Mouse (Mus musculus): Measurements from ENCODE around the gene Osbp. TPM values are rescaled to one million over a fixed set of nuclear protein-coding genes. Genes with fewer than 3 reads are reported as not detected.

The Osbp gene
- total RNA-seq, 2 experiments from 2014 or later = 51.3 to 52.5 TPM

DNA sequence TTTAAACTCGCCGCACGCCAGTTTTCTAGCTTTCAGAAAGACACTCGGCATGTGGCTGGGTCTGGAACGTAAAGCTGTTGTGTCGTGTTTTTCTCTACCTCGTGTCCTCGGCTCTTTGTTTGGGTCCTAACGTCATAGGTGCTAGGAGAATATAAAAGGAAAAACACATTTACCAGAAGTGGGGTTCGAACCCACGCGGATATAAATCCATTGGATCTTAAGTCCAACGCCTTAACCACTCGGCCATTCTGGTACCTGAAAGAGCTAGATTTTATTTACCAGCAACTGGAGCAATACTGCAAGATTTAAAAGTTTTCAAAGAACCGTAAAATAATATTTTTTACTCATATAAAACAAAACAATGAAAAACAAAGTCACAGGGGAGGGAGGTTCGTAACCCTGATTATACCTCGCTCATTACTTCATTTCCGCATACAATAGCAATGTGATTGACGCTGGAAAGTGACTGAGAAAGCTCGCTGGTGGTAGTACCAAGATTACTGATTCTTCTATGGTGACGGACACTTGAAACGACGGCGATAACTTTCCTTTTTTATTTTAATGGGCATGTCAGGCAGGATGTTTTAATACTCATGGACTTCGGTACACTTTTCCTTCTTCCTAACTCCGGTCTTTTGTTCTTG, 45.3 kb downstream of the Osbp start:
- DNase-seq (ENCODE audit: low spot score in 2 of 2) = peak; percentile 70 to 94

DNA sequence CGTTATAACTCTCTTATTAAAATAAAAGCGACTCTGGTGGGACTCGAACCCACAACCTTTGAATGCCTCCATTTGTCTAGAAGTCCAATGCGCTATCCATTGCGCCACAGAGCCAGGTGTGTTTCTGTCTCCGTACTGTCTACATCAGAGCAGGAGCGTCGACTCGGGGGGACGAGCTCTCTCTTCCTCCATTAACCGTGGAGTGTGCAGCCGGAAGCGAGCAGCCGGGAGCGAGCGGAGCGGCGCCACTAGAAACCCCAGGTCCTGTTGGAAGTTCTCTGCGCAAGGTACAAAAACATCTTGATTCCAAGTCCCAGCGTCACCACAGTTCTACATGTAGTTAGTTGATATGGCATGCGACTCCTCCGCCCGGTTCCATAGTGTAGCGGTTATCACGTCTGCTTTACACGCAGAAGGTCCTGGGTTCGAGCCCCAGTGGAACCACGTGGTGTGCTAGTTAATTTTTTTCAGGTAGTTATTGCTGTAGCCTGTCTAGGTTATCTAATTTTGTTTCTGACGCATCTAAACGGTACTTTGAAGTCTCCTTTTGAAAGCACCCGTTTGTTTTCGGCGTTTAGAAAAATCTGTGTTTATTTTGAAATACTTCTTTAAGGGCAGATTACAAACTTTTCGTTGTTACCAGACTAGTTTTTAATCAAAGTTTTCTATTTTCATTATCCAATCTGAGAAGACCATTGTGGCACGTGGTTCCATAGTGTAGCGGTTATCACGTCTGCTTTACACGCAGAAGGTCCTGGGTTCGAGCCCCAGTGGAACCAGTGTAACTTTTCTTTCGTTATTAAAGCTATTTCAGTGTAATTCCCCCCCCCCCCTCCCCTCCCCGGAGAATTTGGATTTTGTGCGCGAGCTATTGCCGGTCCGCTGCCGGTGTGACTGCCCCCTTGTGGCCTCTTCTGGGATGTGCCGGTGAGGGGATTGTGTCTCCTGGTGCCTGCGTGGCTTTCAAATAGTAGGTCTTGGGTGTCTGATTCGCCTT, 46.1 kb downstream of the Osbp start:
- DNase-seq (ENCODE audit: low spot score in 2 of 2) = peak; percentile 83 to 94

DNA sequence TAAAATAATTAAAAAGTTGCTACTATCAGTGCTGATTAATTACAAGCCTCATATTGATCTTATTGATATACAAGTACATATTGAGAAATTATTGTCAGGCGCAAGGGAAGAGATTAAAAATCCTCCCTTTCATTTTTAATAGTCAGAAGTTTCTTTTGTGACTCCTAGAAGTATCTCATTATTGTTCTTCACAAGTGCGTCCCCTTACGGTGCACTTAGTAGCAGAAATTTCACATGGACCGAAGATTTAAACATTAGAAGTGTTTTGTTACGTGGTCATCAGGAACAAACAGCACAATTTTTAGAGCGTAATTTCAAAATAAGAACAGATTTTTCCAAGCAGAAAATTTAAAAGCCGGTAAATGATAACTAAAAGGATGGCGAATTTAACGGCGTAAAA, 46.9 kb downstream of the Osbp start:
- DNase-seq (ENCODE audit: low spot score in 2 of 2) = no peak

DNA sequence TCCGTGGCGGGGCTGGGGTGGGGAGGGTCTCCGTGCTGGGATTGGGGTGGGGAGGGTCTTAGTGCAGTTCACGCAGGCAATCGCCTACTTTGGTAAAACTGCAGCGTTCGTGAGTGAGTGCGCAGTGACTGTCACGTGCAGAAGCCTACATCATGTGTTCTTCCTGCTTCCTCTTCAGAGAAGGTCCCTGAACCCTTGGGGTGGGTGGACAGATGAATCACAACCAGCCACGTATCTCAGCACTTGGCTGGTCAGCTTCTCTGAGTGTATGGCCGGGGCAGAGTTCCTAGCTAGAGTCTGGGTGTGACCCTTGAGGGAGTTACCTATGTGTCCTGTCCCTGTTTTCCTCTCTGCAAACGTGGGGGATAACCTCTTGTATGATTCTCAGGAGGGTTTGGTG, 47.5 kb downstream of the Osbp start:
- peak in 1 of 2 experiments; percentile 49 for DNase-seq (ENCODE audit: low spot score in 2 of 2)

DNA sequence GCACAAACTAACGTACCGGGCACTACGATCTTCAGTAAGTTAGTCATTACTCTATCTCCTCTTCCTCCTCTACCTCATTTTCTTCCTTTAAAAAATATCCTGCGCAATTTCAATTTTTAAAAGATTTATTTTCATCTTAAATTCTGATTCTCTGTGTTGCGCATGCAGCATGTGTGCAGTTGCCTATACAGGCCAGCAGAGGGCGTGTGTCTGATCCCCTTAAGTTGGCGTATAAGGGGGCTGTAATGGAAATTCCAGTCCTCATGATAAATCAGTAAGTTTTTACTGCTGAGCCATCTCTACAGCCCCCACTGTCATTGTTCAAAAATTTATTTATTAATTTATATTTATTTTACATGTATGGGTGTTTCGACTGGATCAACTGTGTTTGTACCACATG, 50.0 kb downstream of the Osbp start:
- no peak for DNase-seq (ENCODE audit: low spot score in 2 of 2)

DNA sequence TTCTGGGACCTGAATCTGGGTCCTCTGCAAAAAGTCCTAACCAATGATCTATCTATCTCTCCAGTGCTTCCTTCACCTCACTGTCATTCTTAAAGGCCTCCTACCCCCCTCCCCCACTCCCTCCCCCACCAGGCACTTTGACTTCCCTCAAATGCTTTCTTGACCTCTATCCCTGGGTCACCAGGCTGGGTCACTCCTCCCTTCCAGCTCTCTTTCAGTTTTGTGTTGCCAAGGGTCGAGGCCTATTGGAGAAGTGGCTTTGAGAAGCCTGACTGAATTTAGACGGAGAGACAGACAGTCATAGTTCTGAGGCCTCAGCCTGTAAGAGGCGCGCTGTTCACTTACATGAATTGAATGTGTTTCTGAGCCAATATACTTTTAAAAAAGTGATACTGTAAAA, 50.5 kb downstream of the Osbp start:
- no peak for DNase-seq (ENCODE audit: low spot score in 2 of 2)

DNA sequence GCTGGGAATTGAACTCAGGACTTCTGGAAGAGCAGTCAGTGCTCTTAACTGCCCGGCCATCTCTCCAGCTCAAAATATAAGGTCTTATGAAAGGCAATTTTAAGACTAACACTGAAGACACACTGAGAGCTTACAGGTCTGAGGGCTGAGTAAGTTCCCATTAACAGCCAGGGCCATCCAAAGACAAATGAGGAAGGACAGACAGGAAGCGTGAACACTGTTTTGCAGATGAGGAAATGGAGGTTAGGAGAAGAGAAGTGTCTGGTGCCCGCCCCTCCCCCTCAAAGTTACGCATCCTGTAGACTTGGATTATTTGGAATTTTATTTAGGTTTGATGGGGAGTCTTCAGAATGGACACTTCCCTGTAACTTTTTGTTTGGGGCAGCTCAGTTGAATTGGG, 58.4 kb downstream of the Osbp start:
- DNase-seq (ENCODE audit: low spot score in 2 of 2) = no peak

DNA sequence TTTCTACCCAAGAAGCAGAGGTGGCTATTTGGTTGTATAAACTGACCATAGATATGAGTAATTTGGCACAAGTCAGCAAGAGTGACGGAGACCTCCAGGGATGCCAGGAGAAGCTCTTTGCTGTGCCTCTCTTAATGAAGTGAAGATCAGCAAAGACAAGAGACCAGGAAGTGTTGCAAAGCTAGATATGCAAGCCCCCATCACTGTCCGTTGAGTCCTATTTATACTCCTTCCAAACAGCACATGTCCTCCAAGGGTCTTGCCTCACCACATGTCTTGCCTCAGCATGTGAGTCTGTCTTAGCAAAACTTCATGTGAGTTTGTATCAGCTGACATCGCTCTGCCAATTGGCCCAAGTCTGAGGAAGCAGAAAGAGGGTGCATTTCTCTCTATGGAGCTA, 59.6 kb downstream of the Osbp start:
- no peak for DNase-seq (ENCODE audit: low spot score in 2 of 2)

DNA sequence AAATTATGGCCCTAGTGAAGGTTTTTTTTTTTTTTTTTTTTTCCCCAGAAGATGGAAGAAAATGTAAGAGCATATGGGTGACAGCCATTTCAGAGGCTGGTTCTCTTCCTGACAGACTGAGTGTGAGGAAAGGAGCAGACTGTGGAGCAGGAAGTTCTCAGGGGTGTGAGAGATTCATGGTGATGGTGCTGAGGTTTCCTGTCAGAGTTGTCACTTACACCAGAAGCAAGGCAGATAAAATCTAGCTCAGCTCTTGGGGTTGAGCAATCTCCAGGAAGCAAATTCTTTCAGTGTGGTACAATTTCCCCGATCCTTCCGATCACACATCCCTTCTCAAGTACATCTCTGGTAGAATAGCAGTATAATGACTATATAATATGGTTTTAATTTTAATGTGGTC, 60.9 kb downstream of the Osbp start:
- DNase-seq (ENCODE audit: low spot score in 2 of 2) = peak in 1 of 2 experiments; percentile 26

DNA sequence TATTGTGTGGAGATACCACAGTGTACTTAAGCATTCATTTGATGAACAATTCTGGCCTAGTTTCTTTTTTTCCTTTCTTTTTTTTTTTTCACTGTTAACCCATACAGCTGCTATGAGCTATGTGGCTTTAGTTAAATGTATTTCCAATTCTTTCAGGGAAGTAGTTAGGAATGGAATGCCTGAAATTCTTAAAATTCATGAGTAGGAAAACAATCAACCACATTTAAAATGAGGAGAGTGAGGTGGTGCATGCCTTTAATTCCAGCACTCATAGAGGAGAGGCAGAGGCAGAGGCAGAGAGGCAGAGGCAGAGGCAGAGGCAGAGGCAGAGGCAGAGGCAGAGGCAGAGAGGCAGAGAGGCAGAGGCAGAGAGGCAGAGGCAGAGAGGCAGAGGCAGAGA, 72.0 kb downstream of the Osbp start:
- DNase-seq (ENCODE audit: low spot score in 2 of 2) = no peak

DNA sequence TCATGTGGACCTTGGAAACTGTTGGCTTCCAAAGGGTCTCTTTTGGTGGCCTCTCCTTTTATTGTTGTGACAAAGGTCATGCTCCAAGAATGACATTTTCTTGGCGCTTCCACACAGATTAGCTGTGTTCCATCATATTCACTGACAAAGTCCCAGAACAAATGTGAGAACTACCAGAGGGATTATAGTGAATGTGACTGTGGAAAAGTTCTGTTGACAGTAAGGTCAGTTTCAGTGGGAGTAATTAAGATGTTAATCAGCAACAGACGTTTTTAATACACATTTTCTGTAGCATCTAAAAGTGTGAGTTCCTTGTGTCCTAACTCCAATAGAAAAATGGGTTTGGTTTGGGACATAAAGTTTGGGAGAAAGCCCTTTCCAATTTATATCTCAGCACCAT, 75.5 kb downstream of the Osbp start, which contains the start of gene Olfr1423:
TSS of gene Olfr1423 (minus strand) at position 101 of the 400 bp plus-strand sequence.
- DNase-seq (ENCODE audit: low spot score in 2 of 2) = no peak

DNA sequence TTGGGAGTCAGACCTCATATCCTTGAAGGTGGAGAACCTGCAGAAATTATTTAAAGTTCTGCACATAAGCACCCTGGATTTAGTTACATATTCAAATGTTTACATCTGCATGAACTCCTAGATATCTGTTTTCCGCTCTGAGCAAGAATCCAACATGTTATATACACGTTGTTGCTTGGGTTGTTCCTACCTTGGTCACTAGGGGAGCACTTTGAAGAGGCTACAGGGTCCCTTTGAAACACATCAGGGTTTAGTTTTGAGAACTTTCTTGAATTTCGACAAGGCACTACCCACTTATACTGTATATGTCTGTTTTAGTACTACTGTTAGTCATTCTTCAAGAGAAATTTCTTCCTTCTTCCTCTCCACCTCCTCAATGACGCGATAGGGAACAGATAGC, 77.4 kb downstream of the Osbp start:
- DNase-seq (ENCODE audit: low spot score in 2 of 2) = no peak

Small RNA genes within 50 kb of the gene (microRNA-seq; reads per million reads assigned to microRNA genes)
- gene Mir6994 = 2.7 to 5.7 reads per million in 2 experiments

Other genes starting within 250 kb of the Osbp start
- gene Gif, start 218.4 kb upstream of the Osbp start, total RNA-seq (2021) = not detected
- gene Mrpl16, start 195.6 kb upstream of the Osbp start, total RNA-seq (2021) = 10 to 100 TPM; 35.3 to 36.1 TPM
- gene Stx3, start 146.5 kb upstream of the Osbp start, total RNA-seq (2021) = 10 to 100 TPM; 28.2 to 30.0 TPM
- not detected for gene Olfr1417, start 126.7 kb upstream of the Osbp start, total RNA-seq (2021)
- not detected for gene Olfr1418, start 104.9 kb upstream of the Osbp start, total RNA-seq (2021)
- gene Olfr1419, start 90.8 kb upstream of the Osbp start, total RNA-seq (2021) = not detected
- not detected for gene Olfr1420, start 79.4 kb upstream of the Osbp start, total RNA-seq (2021)
- 10 to 100 TPM; 22.7 to 23.3 TPM for gene Patl1, start 53.5 kb upstream of the Osbp start, total RNA-seq (2021)
- not detected for gene Olfr1423, start 75.4 kb downstream of the Osbp start, total RNA-seq (2021)
- not detected for gene Olfr1424, start 96.7 kb downstream of the Osbp start, total RNA-seq (2021)
- gene Olfr1425, start 111.8 kb downstream of the Osbp start, total RNA-seq (2021) = not detected
- not detected for gene Olfr1426, start 126.1 kb downstream of the Osbp start, total RNA-seq (2021)
- gene Olfr1427, start 137.4 kb downstream of the Osbp start, total RNA-seq (2021) = not detected
- gene Olfr1428, start 150.0 kb downstream of the Osbp start, total RNA-seq (2021) = not detected
- gene Olfr76, start 157.3 kb downstream of the Osbp start, total RNA-seq (2021) = not detected
- not detected for gene Olfr1555-ps1, start 204.2 kb downstream of the Osbp start, total RNA-seq (2021)
- not detected for gene Olfr1431, start 234.7 kb downstream of the Osbp start, total RNA-seq (2021)

Measured in layer of hippocampus, adult 18-20 months (tissue).